Mouse (Mus musculus) hindbrain, embryonic 10.5 days (tissue): ENCODE results near the gene Als2cr12. TPM values are rescaled to one million over a fixed set of nuclear protein-coding genes. Genes with fewer than 3 reads are reported as not detected.
"Not testable (repeated sequence)": the region's sequence is repeated elsewhere in the genome, so short reads cannot be mapped to it uniquely, and the experiment has no call there.

Experiments
- DNase-seq: peaks from one replicate; pipeline ENCODE4 v3.0.0-alpha.2; 2017; ENCODE audit warnings: low spot score
- H3K27ac ChIP-seq: fragments of 300-500 bp; sonication (generic); 2 replicates; pipeline ENCODE4 v1.5.1; 2016; ENCODE audit warnings: mild to moderate bottlenecking, moderate library complexity
- H3K27me3 ChIP-seq: fragments of 300-500 bp; sonication (generic); 2 replicates; pipeline ENCODE4 v1.6.1; 2016; ENCODE audit warnings: mild to moderate bottlenecking; ENCODE audit not compliant: poor library complexity, insufficient read depth, severe bottlenecking
- H3K36me3 ChIP-seq: fragments of 300-500 bp; sonication (generic); 2 replicates; pipeline ENCODE4 v1.6.1; 2016; ENCODE audit warnings: mild to moderate bottlenecking, moderate library complexity
- H3K4me1 ChIP-seq: fragments of 300-500 bp; sonication (generic); replicated peaks from 2 replicates; pipeline ENCODE4 v1.6.1; 2016; ENCODE audit warnings: mild to moderate bottlenecking
- H3K4me3 ChIP-seq: fragments of 300-500 bp; sonication (generic); 2 replicates; pipeline ENCODE4 v1.5.1; 2016; ENCODE audit warnings: mild to moderate bottlenecking, moderate library complexity
- H3K9me3 ChIP-seq: fragments of 300-500 bp; sonication (generic); 2 replicates; pipeline ENCODE4 v1.6.1; 2016; ENCODE audit warnings: mild to moderate bottlenecking, moderate library complexity
- WGBS: fragments of 180-500 bp; shearing (Covaris S2); methylation state at CpG from one replicate; pipeline ENCODE4 v1.1.7; 2016; 5-methylcytosine and 5-hydroxymethylcytosine counted together
- polyA plus RNA-seq: library from polyadenylated mRNA; unstranded; fragments of >200 nt; fragmentation: Nextera tagmentation; extraction: Ambion mirVana; gene quantifications from 2 replicates; pipeline ENCODE4 v1.2.1, GENCODE M21; 2016

Gene Als2cr12
- polyA plus RNA-seq, 1 experiment from 2014 or later = not detected

DNA sequence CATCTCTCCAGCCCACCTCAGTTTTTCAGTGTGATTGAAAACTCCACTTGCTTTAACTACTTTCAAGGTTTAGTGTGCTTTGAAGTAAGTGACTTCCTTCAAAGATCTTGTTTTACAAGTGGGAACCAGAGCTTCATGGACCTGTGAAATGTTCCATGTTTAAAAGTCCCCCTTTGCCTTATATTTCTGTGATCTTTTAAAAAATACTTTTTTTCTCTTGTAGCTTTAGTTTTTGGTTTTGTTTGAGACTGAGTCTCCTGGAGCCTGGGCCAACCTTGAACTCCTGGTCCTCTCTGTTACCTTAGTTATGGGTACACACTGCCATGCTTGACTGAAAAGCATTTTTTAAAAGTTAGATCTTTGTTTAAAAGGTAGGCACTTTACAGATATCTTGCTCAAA, 19.7 kb upstream of the Als2cr12 start:
- DNase-seq = no peak
- H3K9me3 ChIP-seq = no peaks in the 10 kb centered on the region
- H3K27me3 ChIP-seq = no peaks in the 10 kb centered on the region
- peaks cover 20% of the 10 kb centered on the region for H3K4me1 ChIP-seq
- no peak overlapping the region for H3K4me3 ChIP-seq
- peaks cover 45% of the 10 kb centered on the region for H3K36me3 ChIP-seq
- no peak overlapping the region for H3K27ac ChIP-seq

DNA sequence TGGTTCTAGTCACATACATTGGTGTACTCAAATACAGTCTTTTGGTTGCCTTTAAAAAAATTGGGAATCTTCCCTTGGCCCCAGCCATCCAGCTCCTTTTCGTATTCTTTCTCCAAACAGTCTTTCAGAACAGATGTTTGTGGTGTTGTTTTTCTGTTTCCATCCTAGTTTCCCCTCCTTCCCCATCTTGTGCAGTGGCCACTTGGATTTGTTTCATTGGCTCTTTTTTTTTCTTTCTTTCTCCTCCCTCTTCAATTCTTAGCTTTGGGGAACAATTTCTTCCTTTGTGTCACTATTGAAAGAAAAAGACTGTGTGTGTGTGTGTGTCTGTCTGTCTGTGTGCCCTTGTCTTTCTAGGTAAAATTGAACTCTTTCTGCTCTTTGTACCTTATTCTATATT, 18.6 kb upstream of the Als2cr12 start:
- no peaks in the 10 kb centered on the region for H3K27me3 ChIP-seq
- peak overlapping the region; percentile 70 for H3K4me3 ChIP-seq
- WGBS = 82% methylated on average over 1 of the region's 1 CpGs
- peaks cover 20% of the 10 kb centered on the region for H3K4me1 ChIP-seq
- H3K9me3 ChIP-seq = no peaks in the 10 kb centered on the region
- peaks cover 35% of the 10 kb centered on the region for H3K36me3 ChIP-seq
- no peak for DNase-seq
- no peak overlapping the region for H3K27ac ChIP-seq

DNA sequence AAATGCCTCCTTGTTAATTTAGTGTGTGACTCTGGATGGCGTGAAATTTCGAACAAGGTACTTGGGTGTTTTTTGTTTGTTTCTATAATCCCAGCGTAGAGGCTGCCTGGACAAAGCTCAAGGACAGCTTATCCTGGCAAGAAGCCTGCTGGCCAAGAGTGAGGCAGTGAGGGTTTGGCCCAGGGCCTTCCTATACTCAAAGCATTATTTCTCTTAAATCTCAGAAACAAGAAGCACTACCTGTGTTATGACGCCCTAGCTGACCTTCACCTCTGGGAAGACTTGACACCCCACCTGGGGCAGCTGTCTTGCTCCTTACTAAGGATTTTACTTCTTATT, 18.1 kb upstream of the Als2cr12 start:
- peaks cover 31% of the 10 kb centered on the region for H3K36me3 ChIP-seq
- H3K4me3 ChIP-seq = peak overlapping the region; percentile 70
- WGBS = 64% methylated on average over 4 of the region's 4 CpGs
- H3K4me1 ChIP-seq = peaks cover 20% of the 10 kb centered on the region
- DNase-seq = no peak
- H3K27ac ChIP-seq = peak overlapping the region; percentile 97
- no peaks in the 10 kb centered on the region for H3K9me3 ChIP-seq
- no peaks in the 10 kb centered on the region for H3K27me3 ChIP-seq

DNA sequence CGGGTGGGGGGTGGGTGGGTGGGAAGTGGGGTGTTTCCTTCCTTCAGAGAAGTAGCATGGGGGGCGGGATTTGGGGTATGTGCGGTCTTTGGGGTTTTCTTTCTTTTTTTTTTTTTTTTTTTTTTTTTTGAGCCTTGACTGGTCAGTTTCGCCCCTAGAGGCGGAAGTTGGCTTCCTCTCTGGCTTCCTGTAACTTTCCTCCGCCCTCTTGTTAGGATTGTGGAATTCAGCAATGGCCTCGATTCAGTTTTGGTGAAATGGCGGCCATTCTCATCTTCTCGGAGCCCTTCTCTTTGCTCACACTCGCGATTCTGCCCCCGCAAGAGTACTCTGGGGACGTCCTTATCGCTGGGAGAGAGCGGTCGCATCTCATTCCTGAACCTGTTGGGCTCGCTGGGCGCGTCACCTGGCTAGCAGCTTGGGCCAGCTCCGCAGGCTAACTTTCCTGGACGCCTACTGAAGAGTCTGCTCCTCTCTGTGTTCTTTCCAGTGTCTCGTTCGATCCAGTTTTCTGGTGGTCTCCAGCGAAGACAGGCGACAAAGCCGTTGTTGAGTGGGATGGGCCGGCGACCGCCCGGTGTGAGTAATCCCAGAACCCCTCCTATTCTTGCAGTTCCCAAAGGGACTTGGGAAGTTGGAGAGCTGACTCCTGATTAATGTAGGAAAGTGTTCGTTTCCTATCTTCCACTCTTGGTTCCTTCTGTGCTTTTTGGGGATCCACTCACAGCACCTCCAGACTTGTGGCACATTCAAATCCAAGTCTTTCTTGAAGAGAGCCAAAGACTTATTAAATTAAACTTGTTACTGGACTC, 17.5 kb upstream of the Als2cr12 start:
- 7% methylated on average over 31 of the region's 31 CpGs for WGBS
- peaks cover 30% of the 10 kb centered on the region for H3K36me3 ChIP-seq
- H3K4me3 ChIP-seq = peak overlapping the region; percentile 70
- H3K4me1 ChIP-seq = peaks cover 20% of the 10 kb centered on the region
- H3K27ac ChIP-seq = peak overlapping the region; percentile 97
- H3K27me3 ChIP-seq = no peaks in the 10 kb centered on the region
- peak; percentile 62 for DNase-seq
- no peaks in the 10 kb centered on the region for H3K9me3 ChIP-seq

DNA sequence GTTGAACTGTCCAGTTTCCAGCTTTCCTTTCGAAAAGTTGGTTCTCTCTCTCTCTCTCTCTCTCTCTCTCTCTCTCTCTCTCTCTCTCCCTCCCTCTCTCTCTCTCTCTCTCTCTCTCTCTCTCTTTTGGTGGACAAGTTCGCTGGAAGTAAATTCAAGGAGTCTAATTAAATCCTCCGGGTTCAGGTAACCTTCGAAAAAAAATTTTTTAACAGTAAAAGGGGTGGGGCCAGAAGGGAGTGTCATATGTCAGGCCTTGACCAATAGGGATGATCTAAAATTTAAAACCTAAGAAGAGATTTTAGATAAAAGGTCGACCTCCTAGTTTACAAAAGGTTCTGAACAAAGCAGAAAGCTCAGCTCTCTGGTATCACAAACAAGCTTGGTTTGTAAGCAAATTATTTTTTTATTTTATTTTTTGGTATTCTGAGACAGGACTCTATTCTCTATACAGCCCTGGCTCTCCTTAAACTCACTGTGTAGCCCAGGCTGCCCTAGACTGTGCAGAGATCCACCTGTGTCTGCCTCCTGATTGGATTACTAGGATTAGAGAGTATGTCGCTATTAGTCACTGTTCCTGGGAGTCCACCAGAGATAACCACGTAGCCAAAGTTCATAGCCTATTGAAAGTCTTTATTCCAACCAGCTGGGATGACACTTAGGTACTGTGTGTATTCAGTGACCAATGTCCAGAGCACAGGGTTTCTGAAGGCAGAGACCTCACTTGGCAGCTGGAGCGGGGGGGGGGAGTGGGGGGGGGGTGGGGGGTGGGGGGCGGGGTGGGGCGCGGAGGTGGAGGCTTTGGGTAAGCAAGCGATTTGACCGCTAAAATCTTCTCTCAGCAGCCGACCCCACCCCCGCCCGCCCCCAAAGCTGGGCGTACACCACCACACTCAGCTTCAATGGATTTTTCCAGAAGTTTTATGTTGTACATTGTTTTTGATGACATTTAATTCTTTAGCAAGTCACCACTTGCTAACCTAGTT, 16.6 kb upstream of the Als2cr12 start:
- Histone ChIP-seq H3K9me3 (no peaks in the 10 kb centered on the region), H3K27ac (peak overlapping the region; percentile 97), H3K27me3 (no peaks in the 10 kb centered on the region), H3K36me3 (peaks cover 23% of the 10 kb centered on the region), H3K4me3 (peak overlapping the region; percentile 70), H3K4me1 (peaks cover 20% of the 10 kb centered on the region)
- DNase-seq = peak; percentile 70
- 5% methylated on average over 16 of the region's 17 CpGs for WGBS

DNA sequence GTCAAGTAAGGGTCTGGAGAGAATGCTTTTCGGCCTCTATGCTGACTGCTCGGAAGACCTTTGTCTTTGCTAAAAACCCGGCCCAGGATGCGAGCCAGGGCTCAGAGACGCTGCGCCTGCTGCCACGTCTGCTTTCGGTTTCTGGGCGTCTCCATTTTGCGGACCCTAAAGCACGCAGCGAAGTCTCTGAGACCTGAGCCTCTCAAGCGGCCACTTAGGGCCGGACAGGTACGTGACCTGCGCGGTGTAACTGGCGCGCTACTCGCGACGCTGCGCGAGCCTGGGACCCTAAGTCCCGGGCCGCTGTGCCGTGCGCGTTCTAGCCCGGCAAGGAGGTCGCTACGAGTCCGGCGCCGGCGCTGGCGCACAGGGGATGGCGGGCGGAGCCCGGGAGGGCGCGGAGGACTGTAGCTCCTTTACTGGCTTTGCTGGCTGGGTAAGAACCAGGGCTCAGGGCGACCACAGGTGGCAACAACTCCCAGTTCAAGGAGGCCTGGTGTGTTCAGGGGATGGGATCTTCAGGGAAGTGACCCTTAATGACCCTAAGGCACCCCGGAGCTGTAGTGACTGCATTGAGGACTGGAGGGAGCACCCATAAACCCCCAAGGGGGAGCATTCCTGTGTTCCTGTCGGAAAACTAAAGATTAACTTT, 15.7 kb upstream of the Als2cr12 start, which contains the start of gene Cflar:
Gene Cflar (plus strand): TSS at position 144 of the 652 bp plus-strand sequence.
- WGBS = under 1% methylated on average over 45 of the region's 45 CpGs
- Histone ChIP-seq H3K9me3 (no peaks in the 10 kb centered on the region), H3K27ac (peak within 1 kb of the TSS; percentile 97), H3K4me3 (peak within 1 kb of the TSS; percentile 70), H3K4me1 (peaks cover 20% of the 10 kb centered on the region), H3K27me3 (no peaks in the 10 kb centered on the region), H3K36me3 (peaks cover 17% of the 10 kb centered on the region)
- peak; percentile 82 for DNase-seq

DNA sequence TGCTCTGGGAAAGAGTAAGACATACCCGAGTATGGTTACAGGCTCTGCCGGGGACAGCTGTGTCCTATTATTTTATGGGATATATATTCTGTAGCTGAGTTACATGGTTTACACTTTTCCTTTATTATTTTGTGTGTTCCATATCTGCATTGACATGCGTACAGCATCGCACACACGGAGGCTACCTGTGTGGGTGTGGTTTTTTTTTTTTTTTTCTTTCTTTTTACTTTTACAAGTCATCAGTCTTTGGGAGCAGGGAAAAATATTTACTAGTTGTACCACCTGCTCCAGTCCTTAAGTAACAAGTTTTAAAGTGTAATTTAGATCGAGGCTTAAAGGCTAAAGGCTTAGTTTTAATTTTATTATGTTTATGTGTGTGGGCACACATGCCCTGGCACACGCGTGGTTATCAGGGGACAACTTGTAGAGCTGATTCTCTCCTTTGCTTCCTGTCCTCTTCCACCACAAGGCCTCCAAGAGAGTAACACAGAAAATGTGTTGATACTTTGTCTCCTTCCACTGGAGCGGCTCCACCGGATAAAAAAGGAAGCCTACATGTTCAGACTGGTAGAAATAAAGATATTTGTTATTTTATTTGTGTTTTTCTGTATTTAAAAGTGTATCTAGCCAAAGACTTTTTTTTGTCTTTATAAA, 15.0 kb upstream of the Als2cr12 start:
- Histone ChIP-seq H3K4me3 (peak overlapping the region; percentile 70), H3K9me3 (no peaks in the 10 kb centered on the region), H3K36me3 (peaks cover 11% of the 10 kb centered on the region), H3K4me1 (peaks cover 20% of the 10 kb centered on the region), H3K27ac (peak overlapping the region; percentile 97), H3K27me3 (no peaks in the 10 kb centered on the region)
- peak; percentile 23 for DNase-seq
- WGBS = 59% methylated on average over 10 of the region's 10 CpGs

DNA sequence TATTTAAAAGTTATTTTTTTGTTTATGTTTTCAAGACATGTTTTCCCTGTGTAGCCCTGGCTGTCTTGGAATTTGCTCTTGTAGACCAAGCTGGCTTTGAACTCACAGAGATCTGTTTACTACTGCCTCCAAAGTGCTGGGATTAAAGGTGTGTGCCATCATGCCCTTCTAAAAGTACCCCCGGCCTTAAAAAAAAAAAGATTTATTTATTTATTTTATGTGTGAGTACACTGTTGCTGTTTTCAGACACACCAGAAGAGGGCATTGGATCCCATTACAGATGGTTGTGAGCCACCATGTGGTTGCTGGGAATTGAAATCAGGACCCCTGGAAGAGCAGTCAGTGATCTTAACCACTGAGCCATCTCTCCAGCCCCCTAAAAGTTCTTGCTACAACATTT, 14.3 kb upstream of the Als2cr12 start:
- not testable (repeated sequence) for H3K27me3 ChIP-seq, H3K4me3 ChIP-seq, DNase-seq, H3K36me3 ChIP-seq, H3K27ac ChIP-seq, H3K9me3 ChIP-seq
- peaks cover 20% of the 10 kb centered on the region for H3K4me1 ChIP-seq
- 100% methylated on average over 1 of the region's 1 CpGs for WGBS

DNA sequence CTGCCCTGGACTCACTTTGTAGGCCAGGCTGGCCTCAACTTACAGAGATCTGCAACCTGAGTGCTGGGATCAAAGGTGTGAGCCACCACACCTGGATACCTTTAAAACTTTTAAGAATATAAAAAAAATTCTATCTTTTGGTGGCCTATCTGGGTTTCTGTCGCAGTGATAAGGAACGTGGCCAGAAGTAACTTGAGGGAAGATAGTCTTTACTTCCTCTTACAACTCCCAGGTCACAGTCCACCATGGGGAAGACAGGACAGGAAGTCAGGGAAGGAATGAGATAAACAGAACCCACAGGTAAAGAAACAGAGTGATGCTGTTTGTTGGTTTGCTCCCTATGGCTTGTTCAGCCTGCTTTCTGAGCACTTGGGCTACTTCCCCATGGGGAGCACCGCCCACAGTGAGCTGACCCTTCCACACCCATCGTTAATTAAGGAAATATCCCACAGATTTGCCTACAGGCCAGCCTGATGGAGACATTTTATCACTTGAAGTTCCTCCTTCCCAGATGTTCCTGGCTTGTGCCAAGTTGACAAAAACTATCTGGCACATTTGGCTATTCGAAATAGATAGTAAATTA, 4.9 kb upstream of the Als2cr12 start:
- DNase-seq, H3K27ac ChIP-seq, H3K4me1 ChIP-seq, H3K36me3 ChIP-seq, H3K4me3 ChIP-seq, H3K27me3 ChIP-seq, H3K9me3 ChIP-seq: not testable (repeated sequence)
- 81% methylated on average over 5 of the region's 5 CpGs for WGBS

DNA sequence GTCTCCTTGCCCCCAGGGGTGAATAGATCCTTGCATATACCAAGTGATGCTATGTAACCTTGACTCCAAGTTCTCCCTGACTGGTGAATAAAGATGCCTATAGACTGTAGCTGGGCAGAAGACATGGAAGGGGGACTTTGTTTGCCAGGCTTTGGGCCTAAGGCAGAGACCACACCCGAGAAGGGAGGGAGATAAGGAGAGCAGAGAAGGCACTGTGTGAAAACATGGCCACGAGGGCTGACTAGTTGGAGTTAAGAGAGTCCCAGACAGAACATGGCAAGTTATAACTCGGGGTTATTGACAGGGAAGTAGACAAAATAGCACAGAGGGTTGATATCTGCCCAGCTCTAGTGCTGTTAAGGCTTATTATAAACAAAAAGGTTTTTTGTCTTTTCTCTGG, 4.2 kb upstream of the Als2cr12 start:
- DNase-seq = no peak
- 71% methylated on average over 3 of the region's 3 CpGs for WGBS
- Histone ChIP-seq H3K4me1 (no peaks in the 10 kb centered on the region), H3K36me3 (no peaks in the 10 kb centered on the region), H3K27me3 (no peaks in the 10 kb centered on the region), H3K27ac (no peak overlapping the region), H3K4me3 (no peak overlapping the region), H3K9me3 (peaks cover 4% of the 10 kb centered on the region; the same call in 1 of the 2 replicates)

DNA sequence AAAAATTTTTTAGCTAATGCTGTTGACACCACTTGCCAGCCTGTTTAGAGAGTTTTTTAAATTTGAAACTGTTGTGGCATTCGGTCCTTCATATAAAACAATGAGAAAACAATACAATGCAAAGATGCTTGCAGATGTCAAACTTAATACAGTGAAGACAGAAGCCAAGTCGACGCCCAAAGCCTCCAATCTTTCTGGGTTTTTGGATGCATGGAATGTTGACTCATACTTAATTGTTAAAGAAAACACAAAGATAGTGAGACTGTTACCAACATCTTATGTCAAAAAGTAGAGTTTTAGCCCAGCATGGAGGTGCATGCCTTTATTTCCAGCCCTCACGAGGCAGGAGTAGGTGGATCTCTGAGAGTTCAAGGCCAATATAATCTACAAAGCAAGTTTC, 3.0 kb upstream of the Als2cr12 start:
- no peak for DNase-seq
- Histone ChIP-seq H3K27ac (no peak overlapping the region), H3K4me3 (no peak overlapping the region), H3K4me1 (no peaks in the 10 kb centered on the region), H3K9me3 (no peaks in the 10 kb centered on the region), H3K36me3 (no peaks in the 10 kb centered on the region), H3K27me3 (no peaks in the 10 kb centered on the region)
- 89% methylated on average over 4 of the region's 4 CpGs for WGBS

DNA sequence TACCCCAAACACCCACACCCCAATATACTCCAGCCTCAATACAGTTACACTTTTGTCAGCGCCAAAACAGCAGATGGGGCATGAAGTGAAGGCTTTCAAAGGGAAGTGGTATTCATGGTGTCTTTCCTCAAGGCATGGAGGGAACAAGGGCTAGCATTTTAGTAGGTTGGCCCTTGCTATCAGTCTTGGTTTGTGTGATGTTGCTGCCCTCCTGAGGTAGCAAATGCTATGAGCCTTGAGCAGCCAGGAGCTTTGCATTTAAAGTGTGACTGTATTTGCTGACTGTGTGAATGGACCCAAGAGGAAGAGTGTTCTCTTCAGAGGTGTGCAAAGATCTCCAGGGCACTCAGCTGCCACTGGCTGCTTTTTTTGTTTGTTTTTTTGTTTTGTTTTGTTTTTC, 1.8 kb upstream of the Als2cr12 start:
- 62% methylated on average over 1 of the region's 1 CpGs for WGBS
- not testable (repeated sequence) for DNase-seq, H3K4me3 ChIP-seq, H3K4me1 ChIP-seq, H3K27ac ChIP-seq, H3K27me3 ChIP-seq, H3K9me3 ChIP-seq, H3K36me3 ChIP-seq
